Mouse (Mus musculus) hindbrain, embryonic 14.5 days (tissue): Measurements from ENCODE around the gene Ppp2ca. TPM values are rescaled to one million over a fixed set of nuclear protein-coding genes. Genes with fewer than 3 reads are reported as not detected.
"Not testable (repeated sequence)": the region's sequence is repeated elsewhere in the genome, so short reads cannot be mapped to it uniquely, and the experiment has no call there.

Experiments used
- ATAC-seq: fragments of 200-750 bp; cut with Nextera tagmentation; 2 replicates; pipeline ENCODE4 v1.8.0; 2017; ENCODE audit warnings: moderate number of reproducible peaks, mild to moderate bottlenecking, moderate TSS enrichment, moderate library complexity; ENCODE audit not compliant: low FRiP score
- DNase-seq: peaks from one replicate; pipeline ENCODE4 v3.0.0-alpha.2; 2015; ENCODE audit warnings: low spot score
- H3K27ac ChIP-seq: fragments of 300-500 bp; sonication (generic); 2 replicates; pipeline ENCODE4 v1.5.1; 2014; ENCODE audit warnings: mild to moderate bottlenecking, moderate library complexity
- H3K27me3 ChIP-seq: fragments of 300-500 bp; sonication (generic); 2 replicates; pipeline ENCODE4 v1.6.1; 2014; ENCODE audit warnings: mild to moderate bottlenecking, low read length, mixed read lengths; ENCODE audit not compliant: control insufficient read depth, insufficient read depth
- H3K36me3 ChIP-seq: fragments of 300-500 bp; sonication (generic); replicated peaks from 2 replicates; pipeline ENCODE4 v1.6.1; 2014; ENCODE audit not compliant: control insufficient read depth, insufficient read depth
- H3K4me1 ChIP-seq: fragments of 300-500 bp; sonication (generic); replicated peaks from 2 replicates; pipeline ENCODE4 v1.6.1; 2014; ENCODE audit warnings: antibody characterized with exemption, low read length, mixed read lengths; ENCODE audit not compliant: control insufficient read depth, insufficient read depth
- H3K4me2 ChIP-seq: fragments of 300-500 bp; sonication (generic); replicated peaks from 2 replicates; pipeline ENCODE4 v1.6.1; 2014; ENCODE audit warnings: mild to moderate bottlenecking, moderate library complexity
- H3K4me3 ChIP-seq: fragments of 300-500 bp; sonication (generic); replicated peaks from 2 replicates; pipeline ENCODE4 v1.5.1; 2014; ENCODE audit warnings: mild to moderate bottlenecking, low read length
- H3K9ac ChIP-seq: fragments of 300-500 bp; sonication (generic); 2 replicates; pipeline ENCODE4 v1.6.1; 2014
- H3K9me3 ChIP-seq: fragments of 300-500 bp; sonication (generic); 2 replicates; pipeline ENCODE4 v1.6.1; 2016; ENCODE audit warnings: low read length; ENCODE audit not compliant: control insufficient read depth
- WGBS: fragments of 180-500 bp; shearing (Covaris S2); extraction: QIAGEN DNeasy Blood & Tissue Kit; methylation state at CpG from one replicate; pipeline ENCODE4 v1.1.7; 2014; 5-methylcytosine and 5-hydroxymethylcytosine counted together
- polyA plus RNA-seq: library from polyadenylated mRNA; unstranded; fragments of >200 nt; fragmentation: Nextera tagmentation; extraction: Ambion mirVana; gene quantifications from 2 replicates; pipeline ENCODE4 v1.2.1, GENCODE M21; 2014

Ppp2ca gene
- polyA plus RNA-seq, 1 experiment from 2014 or later: 165 TPM

GRCm38 (mm10) chr11:52124468-52124867 lies 26.0 kb downstream of the Ppp2ca start:
- DNase-seq (no peak), ATAC-seq (no peak)
- Histone ChIP-seq H3K27ac (no peak overlapping the region), H3K9ac (no peak overlapping the region), H3K4me3 (no peak overlapping the region), H3K36me3 (peaks cover 64% of the 10 kb centered on the region), H3K27me3 (no peaks in the 10 kb centered on the region), H3K9me3 (no peaks in the 10 kb centered on the region), H3K4me2 (no peak overlapping the region), H3K4me1 (no peaks in the 10 kb centered on the region)
- 96% methylated on average over 4 of the region's 4 CpGs for WGBS

- H3K36me3 ChIP-seq: peaks cover 38% of the 10 kb centered on the region
- no peaks in the 10 kb centered on the region for H3K27me3 ChIP-seq
- 75% methylated on average over 3 of the region's 3 CpGs for WGBS
- no peaks in the 10 kb centered on the region for H3K9me3 ChIP-seq
- H3K4me3 ChIP-seq: no peak overlapping the region
- H3K9ac ChIP-seq: no peak overlapping the region
- H3K27ac ChIP-seq: no peak overlapping the region
- no peak for ATAC-seq
- no peak overlapping the region for H3K4me2 ChIP-seq
- DNase-seq: no peak
- H3K4me1 ChIP-seq: no peaks in the 10 kb centered on the region
These were observed 28.7 kb downstream of the Ppp2ca start for GRCm38 (mm10) chr11:52127169-52127568.

GRCm38 (mm10) chr11:52127760-52128159 lies 29.3 kb downstream of the Ppp2ca start:
- Histone ChIP-seq H3K9me3 (no peaks in the 10 kb centered on the region), H3K4me3 (no peak overlapping the region), H3K27ac (no peak overlapping the region), H3K4me2 (no peak overlapping the region), H3K4me1 (no peaks in the 10 kb centered on the region), H3K27me3 (no peaks in the 10 kb centered on the region), H3K36me3 (peaks cover 33% of the 10 kb centered on the region), H3K9ac (no peak overlapping the region)
- 78% methylated on average over 5 of the region's 5 CpGs for WGBS
- no peak for ATAC-seq
- DNase-seq: no peak

- H3K27me3 ChIP-seq: no peaks in the 10 kb centered on the region
- peaks cover 26% of the 10 kb centered on the region for H3K36me3 ChIP-seq
- DNase-seq (no peak), ATAC-seq (no peak)
- no peak overlapping the region for H3K27ac ChIP-seq
- no peak overlapping the region for H3K9ac ChIP-seq
- H3K4me1 ChIP-seq: no peaks in the 10 kb centered on the region
- no peaks in the 10 kb centered on the region for H3K9me3 ChIP-seq
- no peak overlapping the region for H3K4me2 ChIP-seq
- no peak overlapping the region for H3K4me3 ChIP-seq
- WGBS: 66% methylated on average over 5 of the region's 5 CpGs
These were observed 30.0 kb downstream of the Ppp2ca start for GRCm38 (mm10) chr11:52128316-52129061.

GRCm38 (mm10) chr11:52129171-52129570 lies 30.7 kb downstream of the Ppp2ca start:
- Histone ChIP-seq H3K9me3 (0 out of 2 replicates have a peak, but pooled peaks cover 2% of the 10 kb centered on the region), H3K27ac (no peak overlapping the region), H3K27me3 (no peaks in the 10 kb centered on the region), H3K4me3 (no peak overlapping the region), H3K36me3 (peaks cover 21% of the 10 kb centered on the region), H3K4me1 (no peaks in the 10 kb centered on the region), H3K9ac (no peak overlapping the region), H3K4me2 (no peak overlapping the region)
- DNase-seq: no peak
- ATAC-seq: no peak
- WGBS: 39% methylated on average over 3 of the region's 3 CpGs

- no peak overlapping the region for H3K9ac ChIP-seq
- WGBS: 72% methylated on average over 10 of the region's 10 CpGs
- H3K27me3 ChIP-seq: no peaks in the 10 kb centered on the region
- no peak for DNase-seq
- no peaks in the 10 kb centered on the region for H3K4me1 ChIP-seq
- H3K27ac ChIP-seq: peak overlapping the region; percentile 48; the same call in 1 of the 2 replicates
- no peak overlapping the region for H3K4me3 ChIP-seq
- H3K4me2 ChIP-seq: no peak overlapping the region
- ATAC-seq: no peak; the same call in 1 of the 2 replicates
- peaks cover 14% of the 10 kb centered on the region for H3K36me3 ChIP-seq
- H3K9me3 ChIP-seq: 0 out of 2 replicates have a peak, but pooled peaks cover 6% of the 10 kb centered on the region
These were observed 31.4 kb downstream of the Ppp2ca start for GRCm38 (mm10) chr11:52129621-52130450.

GRCm38 (mm10) chr11:52130451-52131068 lies 32.1 kb downstream of the Ppp2ca start:
- H3K9ac ChIP-seq: no peak overlapping the region
- peaks cover 10% of the 10 kb centered on the region for H3K9me3 ChIP-seq
- 84% methylated on average over 7 of the region's 7 CpGs for WGBS
- H3K36me3 ChIP-seq: peaks cover 9% of the 10 kb centered on the region
- no peak overlapping the region for H3K4me2 ChIP-seq
- ATAC-seq (no peak), DNase-seq (peak; percentile 23)
- H3K4me1 ChIP-seq: no peaks in the 10 kb centered on the region
- no peaks in the 10 kb centered on the region for H3K27me3 ChIP-seq
- no peak overlapping the region for H3K27ac ChIP-seq
- no peak overlapping the region for H3K4me3 ChIP-seq

GRCm38 (mm10) chr11:52143675-52144074 lies 45.2 kb downstream of the Ppp2ca start:
- peak; percentile 50 for DNase-seq
- H3K4me2 ChIP-seq, H3K9ac ChIP-seq, ATAC-seq, H3K9me3 ChIP-seq, H3K27ac ChIP-seq, H3K36me3 ChIP-seq, H3K4me3 ChIP-seq, H3K4me1 ChIP-seq, H3K27me3 ChIP-seq: not testable (repeated sequence)
- 31% methylated on average over 4 of the region's 4 CpGs for WGBS

GRCm38 (mm10) chr11:52145428-52145827 lies 46.9 kb downstream of the Ppp2ca start, which contains the start of gene Olfr1373:
Gene Olfr1373, minus strand, starts transcription at chr11:52145528.
- not testable (repeated sequence) for H3K4me1 ChIP-seq, DNase-seq, H3K9ac ChIP-seq, ATAC-seq, H3K27ac ChIP-seq, H3K4me2 ChIP-seq, H3K4me3 ChIP-seq, H3K27me3 ChIP-seq, H3K36me3 ChIP-seq, H3K9me3 ChIP-seq
- WGBS: 90% methylated on average over 1 of the region's 1 CpGs
